9 mouse cellular contexts compared by ENCODE assay signal in the genomic region with DNA sequence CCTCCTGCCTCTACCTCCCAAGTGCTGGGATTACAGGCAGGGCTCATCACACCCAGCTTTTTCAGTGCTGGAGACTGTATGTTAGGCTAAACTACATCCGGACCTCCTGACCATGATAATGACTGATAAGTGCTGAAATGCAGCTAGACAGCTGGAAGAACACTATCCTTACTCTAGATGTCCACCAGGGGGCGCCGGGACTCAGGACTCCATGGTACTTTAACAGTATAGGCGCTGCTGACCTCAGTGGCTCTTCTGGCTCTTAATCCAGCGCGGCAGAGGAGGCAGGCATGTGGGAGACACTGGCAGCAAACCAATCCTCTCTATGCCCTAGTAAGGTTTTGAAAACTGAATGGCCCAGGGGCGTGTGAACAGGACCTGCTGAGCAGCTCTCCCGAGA. TPM values are rescaled to one million over a fixed set of nuclear protein-coding genes. Genes with fewer than 3 reads are reported as not detected.
DNase-seq lines count a peak whose midpoint lies in the region; ATAC-seq lines count a peak whose summit lies in the region.
"Had no signal": no experiment of that assay in that cellular context is flagged by ENCODE, and none has a peak within 500 bp of the region (broad histone marks: within the 10 kb centered on the region; RNA-seq: fewer than 3 reads in every experiment).

No protein-coding gene starts in this region.

- peak; percentile 97 for DNase-seq in NIH3T3 (ENCODE audit: low read depth)
- peak; percentile 76 for DNase-seq in cerebellum, adult 9-11 months
- DNase-seq in frontal cortex, adult 2 months (ENCODE audit: extremely low spot score in 1 of 2, low spot score in 1 of 2) = peak; percentile 50 to 89
- peak; percentile 74 to 92 for DNase-seq in layer of hippocampus, postnatal 25 days (ENCODE audit: extremely low spot score in 1 of 2, low spot score in 1 of 2)
- DNase-seq in lung, postnatal 25 days (ENCODE audit: low spot score) = peak; percentile 86
- DNase-seq in retina, adult 2 months (ENCODE audit: low read depth, low spot score) = peak; percentile 61
- peak; percentile 89 for DNase-seq in thymus, postnatal 14 days

- no peaks in the 10 kb centered on the region for H3K36me3 ChIP-seq in hindbrain, embryonic 15.5 days

- H3K4me3 ChIP-seq in hindbrain, embryonic 15.5 days = no peak overlapping the region

- peak; percentile 67; the same call in 1 of the 2 replicates for ATAC-seq in hindbrain, embryonic 15.5 days (ENCODE audit: low FRiP score, low read depth)

- no peaks in the 10 kb centered on the region for H3K9me3 ChIP-seq in hindbrain, embryonic 15.5 days

- H3K4me2 ChIP-seq in hindbrain, embryonic 15.5 days = no peak overlapping the region

- 9% methylated on average over 8 of the region's 8 CpGs for WGBS in hindbrain, embryonic 15.5 days

- H3K27ac ChIP-seq in hindbrain, embryonic 15.5 days (replicated peaks) = no peak overlapping the region
- H3K27ac ChIP-seq: macrophage had no signal

- no peaks in the 10 kb centered on the region for H3K27me3 ChIP-seq in hindbrain, embryonic 15.5 days

- peaks cover 9% of the 10 kb centered on the region for H3K4me1 ChIP-seq in hindbrain, embryonic 15.5 days (replicated peaks)

- 0 out of 2 replicates have a peak overlapping the region, but pooled peaks have one; percentile 20 for H3K9ac ChIP-seq in hindbrain, embryonic 15.5 days

RNA-seq across cellular contexts. Expression of a gene that starts 5.2 kb away (rescaled TPM):
- 175 and 204 TPM in 2 replicates for polyA plus RNA-seq in frontal cortex, adult 2 months (2012; rRNA removed)
- polyA plus RNA-seq in hindbrain, embryonic 15.5 days (2015; fragmentation: Nextera tagmentation; extraction: Ambion mirVana) = 19.3 and 25.9 TPM in 2 replicates
- 100 to 1,000 TPM; 163 to 165 TPM for total RNA-seq in layer of hippocampus, postnatal 25 days (2021)

RNA-seq across cellular contexts. Expression of a gene that starts 29.8 kb away (rescaled TPM):
- 86.9 and 96.3 TPM in 2 replicates for polyA plus RNA-seq in frontal cortex, adult 2 months (2012; rRNA removed)
- 29.9 and 33.5 TPM in 2 replicates for polyA plus RNA-seq in hindbrain, embryonic 15.5 days (2015; fragmentation: Nextera tagmentation; extraction: Ambion mirVana)
- total RNA-seq in layer of hippocampus, postnatal 25 days (2021) = 10 to 100 TPM; 59.3 to 67.3 TPM
